Mouse (Mus musculus): Measurements from ENCODE around the gene B4gat1.

DNA sequence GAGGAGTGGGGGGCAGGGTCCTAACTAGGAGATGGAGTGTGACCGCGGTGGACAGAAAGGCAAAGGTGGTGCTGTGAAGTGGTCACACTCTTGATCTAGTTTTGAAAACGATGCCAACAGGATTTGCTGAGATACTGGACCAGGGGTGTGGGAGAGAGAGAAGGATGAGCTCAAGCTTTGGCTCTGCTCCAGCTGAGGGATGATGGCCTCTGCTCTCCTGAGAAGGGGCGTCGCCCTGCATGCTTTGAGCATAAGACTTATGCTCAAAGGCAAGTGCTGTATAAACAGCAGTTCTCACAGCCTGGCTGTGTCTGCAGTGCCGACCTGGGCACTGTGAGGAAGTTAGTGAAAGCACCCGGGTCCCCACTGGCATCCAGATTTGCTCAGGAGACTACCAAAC lies 26.5 kb downstream of the B4gat1 start:
- TF ChIP-seq CTCF (IDR thresholded peaks at IDR 0.05; ENCODE audit: borderline replicate concordance, control insufficient read depth, extremely low read depth, insufficient read depth, low read length, poor library complexity) (no peak), POLR2A (IDR thresholded peaks at IDR 0.05; ENCODE audit: control insufficient read depth, extremely low read depth, insufficient read depth, low read length, poor library complexity) (no peak)

Measured in thymus, adult 2 months (tissue).